Mouse (Mus musculus) G1E (cell line): ENCODE measurements around the gene Gm5751. TPM values are rescaled to one million over a fixed set of nuclear protein-coding genes. Genes with fewer than 3 reads are reported as not detected.
"Not testable (repeated sequence)": the region's sequence is repeated elsewhere in the genome, so short reads cannot be mapped to it uniquely, and the experiment has no call there.

Source experiments
- ATAC-seq: 2 replicates; pipeline ENCODE4 v1.8.0; 2016; ENCODE audit warnings: mild to moderate bottlenecking; ENCODE audit not compliant: insufficient number of reproducible peaks, poor library complexity, low FRiP score, severe bottlenecking; ENCODE audit errors: extremely low read depth
- DNase-seq: peaks from one replicate; pipeline ENCODE4 v3.0.0; 2012; ENCODE audit warnings: low spot score
- H3K27me3 ChIP-seq: 2 replicates; pipeline ENCODE4 v1.6.1; 2012; ENCODE audit warnings: mild to moderate bottlenecking, low read length, inconsistent platforms; ENCODE audit not compliant: insufficient read depth
- H3K36me3 ChIP-seq: replicated peaks from 2 replicates; pipeline ENCODE3; 2012; ENCODE audit warnings: mild to moderate bottlenecking, inconsistent platforms
- H3K4me1 ChIP-seq: 2 replicates; pipeline ENCODE4 v1.6.1; 2012; ENCODE audit warnings: low read depth, low read length, inconsistent platforms, mixed read lengths; ENCODE audit not compliant: insufficient read depth
- H3K4me3 ChIP-seq: 2 replicates; pipeline ENCODE4 v1.5.1; 2012; ENCODE audit warnings: low read depth, mild to moderate bottlenecking, inconsistent platforms, low read length, moderate library complexity, mixed read lengths
- H3K9me3 ChIP-seq: replicated peaks from 2 replicates; pipeline ENCODE4 v1.6.1; 2012; ENCODE audit warnings: inconsistent platforms
- CTCF ChIP-seq: IDR thresholded peaks from 2 replicates; pipeline ENCODE4 v1.5.1; 2012; ENCODE audit warnings: low read depth, low read length, inconsistent platforms, mixed read lengths
- GATA1 ChIP-seq: IDR thresholded peaks from 2 replicates; pipeline ENCODE4 v1.6.1; 2012; ENCODE audit warnings: borderline replicate concordance, low read length, inconsistent platforms, mixed read lengths
- GATA2 ChIP-seq: IDR thresholded peaks from 2 replicates; pipeline ENCODE4 v1.6.1; 2012; ENCODE audit warnings: low read depth, low read length, inconsistent platforms, borderline replicate concordance
- POLR2AphosphoS5 ChIP-seq: IDR thresholded peaks from 2 replicates; pipeline ENCODE4 v1.6.1; 2012; ENCODE audit warnings: low read depth, low read length, inconsistent platforms; ENCODE audit not compliant: insufficient replicate concordance
- TAL1 ChIP-seq: conservative IDR thresholded peaks from 2 replicates; pipeline ENCODE4 v1.6.1; 2012; ENCODE audit warnings: low read depth, low read length, inconsistent platforms, mixed read lengths
- polyA plus RNA-seq: library from polyadenylated mRNA; stranded (reverse); fragments of >175 nt; gene quantifications from 2 replicates; pipeline ENCODE4 v1.2.3, GENCODE M21; 2012
- total RNA-seq, 2 experiments: library from RNA; stranded (forward) in 1 of 2; stranded (reverse) in 1 of 2; fragments of 200-1000 nt in 1 of 2; fragments of >200 nt in 1 of 2; fragmentation: Nextera tagmentation in 1 of 2; gene quantifications; 2 replicates each; pipeline ENCODE4 v1.2.3; 2014 to 2017

Gm5751 gene
- total RNA-seq (2014; fragmentation: Nextera tagmentation) (95.6 and 101 TPM in 2 replicates), total RNA-seq (2017) (39.6 and 40.8 TPM in 2 replicates), polyA plus RNA-seq (0.19 and 1.2 TPM in 2 replicates)

- not testable (repeated sequence) for H3K27me3 ChIP-seq, ATAC-seq, H3K9me3 ChIP-seq, DNase-seq, H3K4me1 ChIP-seq, H3K4me3 ChIP-seq
- H3K36me3 ChIP-seq, result peaks cover 13% of the 10 kb centered on the region
Measured at GRCm38 (mm10) chrX:8873953-8874352, at the start of gene Gm5751. Gene Gm5751 (plus strand): TSS chrX:8874253.

- H3K27me3 ChIP-seq, result no peaks in the 10 kb centered on the region
- no peaks in the 10 kb centered on the region for H3K9me3 ChIP-seq
- no peak overlapping the region for H3K4me3 ChIP-seq
- ATAC-seq (no peak), DNase-seq (no peak)
- H3K4me1 ChIP-seq, result no peaks in the 10 kb centered on the region
- no peaks in the 10 kb centered on the region for H3K36me3 ChIP-seq
- TF ChIP-seq TAL1 (no peak), GATA2 (no peak), CTCF (no peak), GATA1 (no peak), POLR2AphosphoS5 (no peak)
Measured at GRCm38 (mm10) chrX:8832043-8832442, 42.0 kb upstream of the Gm5751 start.

DNA sequence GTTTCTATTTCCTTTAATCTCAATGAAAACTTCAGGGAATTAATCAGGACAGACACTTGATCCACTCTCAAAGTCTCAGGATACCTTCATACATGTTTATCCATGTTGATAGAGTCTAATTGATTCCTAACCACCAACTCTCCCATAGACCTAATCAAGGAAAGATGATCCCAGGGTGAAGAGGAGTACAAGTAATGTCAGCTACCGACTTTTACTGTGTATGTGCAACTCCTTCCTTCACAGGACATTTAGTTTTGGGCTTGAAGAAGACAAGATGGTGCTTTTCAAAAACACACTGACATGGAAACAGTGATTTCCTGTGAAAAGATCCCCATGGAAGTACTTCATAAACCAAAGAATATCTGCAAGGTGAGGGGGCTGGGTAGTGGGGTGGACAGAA lies 30.4 kb upstream of the Gm5751 start, which contains the start of gene Gm6592:
Gene Gm6592 (plus strand): TSS at position 301 of the 400 bp plus-strand sequence.
- Histone ChIP-seq H3K36me3 (no peaks in the 10 kb centered on the region), H3K9me3 (no peaks in the 10 kb centered on the region), H3K27me3 (no peaks in the 10 kb centered on the region; the same call in 1 of the 2 replicates), H3K4me3 (no peak within 1 kb of the TSS), H3K4me1 (no peaks in the 10 kb centered on the region)
- DNase-seq (no peak), ATAC-seq (no peak)
- no peak for TF ChIP-seq GATA1
- no peak for TF ChIP-seq POLR2AphosphoS5
- no peak for TF ChIP-seq CTCF
- TF ChIP-seq GATA2, result no peak
- no peak for TF ChIP-seq TAL1

GRCm38 (mm10) chrX:8852486-8852885 lies 21.6 kb upstream of the Gm5751 start:
- H3K4me3 ChIP-seq, result peak overlapping the region; percentile 59
- no peaks in the 10 kb centered on the region for H3K27me3 ChIP-seq
- DNase-seq, result peak; percentile 2
- H3K9me3 ChIP-seq, result no peaks in the 10 kb centered on the region
- H3K4me1 ChIP-seq, result peaks cover 8% of the 10 kb centered on the region; the same call in 1 of the 2 replicates
- ATAC-seq, result peak; percentile 83
- TF ChIP-seq GATA2 (no peak), TAL1 (no peak), GATA1 (no peak), CTCF (no peak), POLR2AphosphoS5 (no peak)
- peaks cover 10% of the 10 kb centered on the region for H3K36me3 ChIP-seq

DNA sequence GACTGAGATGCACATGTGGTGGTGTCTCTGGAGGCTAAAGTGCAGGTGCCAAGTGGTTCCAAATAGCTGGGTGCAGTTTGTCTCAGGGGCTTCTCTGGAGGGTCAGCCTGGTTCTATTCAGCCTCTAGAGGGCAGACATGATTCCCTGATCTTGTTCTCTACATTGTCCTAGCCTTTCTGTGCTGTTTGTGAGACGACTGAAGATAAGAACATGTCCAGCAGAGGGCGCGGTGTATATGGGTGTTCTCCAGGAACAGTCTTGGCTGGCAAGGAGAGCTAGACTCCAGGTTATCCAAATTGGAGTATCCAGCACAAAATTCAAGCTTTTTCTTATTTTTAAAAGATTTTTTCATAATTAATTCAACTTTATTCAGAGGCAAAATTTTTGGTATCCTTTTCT lies 9.7 kb upstream of the Gm5751 start:
- DNase-seq (peak; percentile 2), ATAC-seq (peak; percentile 28; the same call in 1 of the 2 replicates)
- H3K4me1 ChIP-seq, H3K9me3 ChIP-seq, H3K4me3 ChIP-seq, H3K27me3 ChIP-seq, H3K36me3 ChIP-seq: not testable (repeated sequence)

GRCm38 (mm10) chrX:8884336-8884735 lies 10.3 kb downstream of the Gm5751 start:
- Histone ChIP-seq H3K4me1 (no peaks in the 10 kb centered on the region), H3K27me3 (no peaks in the 10 kb centered on the region), H3K36me3 (peaks cover 11% of the 10 kb centered on the region), H3K4me3 (no peak overlapping the region), H3K9me3 (no peaks in the 10 kb centered on the region)
- no peak for DNase-seq
- TF ChIP-seq TAL1 (no peak), POLR2AphosphoS5 (no peak), GATA1 (no peak), CTCF (no peak), GATA2 (no peak)
- ATAC-seq, result no peak

DNA sequence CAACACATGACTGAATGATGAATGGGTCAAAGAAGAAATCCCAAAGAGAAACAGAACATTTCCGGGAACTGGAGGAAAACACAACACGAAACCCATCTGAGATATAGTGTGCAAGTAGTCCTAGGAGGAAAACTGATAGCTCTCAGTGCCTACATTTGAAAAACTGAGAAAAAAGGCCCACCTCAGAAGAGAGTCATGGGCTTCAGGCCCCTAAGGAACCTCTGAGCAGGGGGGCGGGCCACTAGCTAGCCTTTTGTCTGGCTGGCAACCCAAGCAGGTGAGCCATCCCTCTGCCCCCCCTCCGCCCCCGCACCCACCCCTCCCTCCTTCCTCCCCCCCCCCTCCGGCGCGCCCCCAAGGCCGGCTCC lies 17.9 kb downstream of the Gm5751 start:
- no peak for TF ChIP-seq GATA1
- no peak for TF ChIP-seq TAL1
- TF ChIP-seq POLR2AphosphoS5, result no peak
- no peak for TF ChIP-seq GATA2
- TF ChIP-seq CTCF, result no peak
- no peak overlapping the region for H3K4me3 ChIP-seq
- ATAC-seq, result no peak
- no peak for DNase-seq
- peaks cover 10% of the 10 kb centered on the region for H3K36me3 ChIP-seq
- H3K9me3 ChIP-seq, result peaks cover 4% of the 10 kb centered on the region; the same call in 1 of the 2 replicates
- H3K4me1 ChIP-seq, result no peaks in the 10 kb centered on the region
- H3K27me3 ChIP-seq, result peaks cover 3% of the 10 kb centered on the region; the same call in 1 of the 2 replicates
